Mouse (Mus musculus) heart, embryonic 11.5 days (tissue): ENCODE data around the gene Dgkz. TPM values are rescaled to one million over a fixed set of nuclear protein-coding genes. Genes with fewer than 3 reads are reported as not detected.

Experiments used
- ATAC-seq: fragments of 200-750 bp; cut with Nextera tagmentation; replicated peaks from 2 replicates; pipeline ENCODE4 v1.8.0; 2017; ENCODE audit warnings: moderate library complexity; ENCODE audit not compliant: insufficient number of reproducible peaks, low FRiP score, low TSS enrichment
- H3K27ac ChIP-seq: fragments of 300-500 bp; sonication (generic); 2 replicates; pipeline ENCODE4 v1.5.1; 2014; ENCODE audit warnings: mild to moderate bottlenecking, low read depth, low read length
- H3K27me3 ChIP-seq: fragments of 300-500 bp; sonication (generic); 2 replicates; pipeline ENCODE4 v1.6.1; 2014; ENCODE audit warnings: mild to moderate bottlenecking, low read length, mixed read lengths; ENCODE audit not compliant: control insufficient read depth, insufficient read depth
- H3K36me3 ChIP-seq: fragments of 300-500 bp; sonication (generic); 2 replicates; pipeline ENCODE4 v1.6.1; 2014; ENCODE audit warnings: mild to moderate bottlenecking, low read length, moderate library complexity, mixed read lengths; ENCODE audit not compliant: control insufficient read depth, insufficient read depth
- H3K4me1 ChIP-seq: fragments of 300-500 bp; sonication (generic); 2 replicates; pipeline ENCODE4 v1.6.1; 2014; ENCODE audit warnings: low read length; ENCODE audit not compliant: control insufficient read depth, insufficient read depth
- H3K4me2 ChIP-seq: fragments of 300-500 bp; sonication (generic); 2 replicates; pipeline ENCODE4 v1.6.1; 2014; ENCODE audit warnings: mild to moderate bottlenecking, moderate library complexity
- H3K4me3 ChIP-seq: fragments of 300-500 bp; sonication (generic); 2 replicates; pipeline ENCODE4 v1.5.1; 2014; ENCODE audit warnings: low read depth, low read length
- H3K9ac ChIP-seq: fragments of 300-500 bp; sonication (generic); 2 replicates; pipeline ENCODE4 v1.6.1; 2014; ENCODE audit warnings: mild to moderate bottlenecking, low read depth, low read length, moderate library complexity
- H3K9me3 ChIP-seq: fragments of 300-500 bp; sonication (generic); replicated peaks from 2 replicates; pipeline ENCODE4 v1.6.1; 2016; ENCODE audit warnings: low read length; ENCODE audit not compliant: control insufficient read depth
- WGBS: fragments of 180-500 bp; shearing (Covaris S2); extraction: QIAGEN DNeasy Blood & Tissue Kit; methylation state at CpG from one replicate; pipeline ENCODE4 v1.1.7; 2014; ENCODE audit not compliant: insufficient replicate concordance; 5-methylcytosine and 5-hydroxymethylcytosine counted together
- polyA plus RNA-seq: library from polyadenylated mRNA; unstranded; fragments of >200 nt; fragmentation: Nextera tagmentation; extraction: Ambion mirVana; gene quantifications from 2 replicates; pipeline ENCODE4 v1.2.1, GENCODE M21; 2014

The Dgkz gene
- polyA plus RNA-seq, 1 experiment from 2014 or later = 42.1 TPM

DNA sequence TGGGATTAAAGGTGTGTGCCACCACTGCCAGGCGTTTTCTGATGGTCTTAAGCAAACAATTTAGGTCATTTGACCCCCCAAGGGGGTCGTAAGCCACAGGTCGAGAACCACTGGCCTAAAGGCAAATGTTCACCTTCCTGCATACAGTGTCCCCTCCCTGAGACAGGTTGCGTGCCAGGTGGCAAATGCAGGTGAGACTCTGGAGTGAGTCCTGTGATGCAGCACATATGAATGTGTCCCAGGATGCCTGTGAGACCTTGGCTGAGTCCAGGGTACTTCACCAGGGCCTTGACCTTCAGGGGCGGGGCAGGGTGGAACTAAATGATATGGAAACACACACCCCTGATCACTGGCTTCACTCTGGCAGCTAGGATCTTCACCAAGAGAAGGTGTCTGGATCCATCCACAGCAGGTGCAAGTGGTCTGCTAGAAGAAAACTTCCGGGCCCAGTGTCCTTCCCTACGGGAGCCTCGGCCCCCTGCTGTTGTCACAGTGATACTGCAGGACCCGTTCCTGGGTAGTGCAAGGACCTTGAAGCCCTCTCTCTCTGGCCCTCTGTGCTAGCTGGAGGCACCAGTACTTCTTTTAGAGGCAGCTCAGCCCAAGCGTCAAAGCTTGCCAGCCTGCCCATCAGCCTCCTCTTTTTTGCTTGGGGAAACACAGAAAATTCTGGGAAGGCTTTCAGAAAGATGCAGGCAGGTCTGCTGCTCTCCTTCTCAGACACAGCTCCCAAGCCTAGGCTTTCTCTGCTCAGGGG, 16.8 kb downstream of the Dgkz start:
- no peak overlapping the region for H3K4me3 ChIP-seq
- peaks cover 74% of the 10 kb centered on the region for H3K4me1 ChIP-seq
- H3K9me3 ChIP-seq = no peaks in the 10 kb centered on the region
- H3K4me2 ChIP-seq = no peak overlapping the region; the same call in 1 of the 2 replicates
- peak overlapping the region; percentile 59; the same call in 1 of the 2 replicates for H3K9ac ChIP-seq
- no peak for ATAC-seq
- H3K27ac ChIP-seq = no peak overlapping the region
- H3K27me3 ChIP-seq = no peaks in the 10 kb centered on the region
- no peaks in the 10 kb centered on the region for H3K36me3 ChIP-seq
- WGBS = 42% methylated on average over 10 of the region's 10 CpGs

DNA sequence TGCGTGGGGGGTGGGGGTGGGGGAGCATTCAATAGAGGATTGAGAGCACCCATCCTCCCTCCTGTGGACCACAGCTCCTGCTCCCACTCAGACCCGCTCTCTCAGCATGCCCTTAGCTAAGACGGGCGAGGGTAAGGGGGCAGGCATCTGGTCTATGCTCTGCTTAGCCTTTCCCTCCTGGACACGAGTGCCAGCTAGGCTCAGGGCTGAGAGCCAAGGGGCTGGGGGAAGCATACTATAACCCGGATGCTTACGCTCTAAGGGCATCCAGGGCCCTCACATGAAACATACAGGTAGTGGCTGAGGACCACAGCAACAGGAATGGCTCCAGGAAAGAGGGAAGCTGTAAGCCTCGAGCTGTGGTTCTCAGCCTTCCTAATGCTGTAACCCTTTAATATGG, 17.6 kb downstream of the Dgkz start:
- H3K36me3 ChIP-seq = no peaks in the 10 kb centered on the region
- H3K27ac ChIP-seq = no peak overlapping the region; the same call in 1 of the 2 replicates
- 86% methylated on average over 8 of the region's 8 CpGs for WGBS
- H3K27me3 ChIP-seq = no peaks in the 10 kb centered on the region
- no peaks in the 10 kb centered on the region for H3K9me3 ChIP-seq
- 0 out of 2 replicates have a peak overlapping the region, but pooled peaks have one; percentile 54 for H3K4me2 ChIP-seq
- no peak overlapping the region for H3K9ac ChIP-seq
- no peak for ATAC-seq
- H3K4me3 ChIP-seq = no peak overlapping the region
- H3K4me1 ChIP-seq = peaks cover 80% of the 10 kb centered on the region

DNA sequence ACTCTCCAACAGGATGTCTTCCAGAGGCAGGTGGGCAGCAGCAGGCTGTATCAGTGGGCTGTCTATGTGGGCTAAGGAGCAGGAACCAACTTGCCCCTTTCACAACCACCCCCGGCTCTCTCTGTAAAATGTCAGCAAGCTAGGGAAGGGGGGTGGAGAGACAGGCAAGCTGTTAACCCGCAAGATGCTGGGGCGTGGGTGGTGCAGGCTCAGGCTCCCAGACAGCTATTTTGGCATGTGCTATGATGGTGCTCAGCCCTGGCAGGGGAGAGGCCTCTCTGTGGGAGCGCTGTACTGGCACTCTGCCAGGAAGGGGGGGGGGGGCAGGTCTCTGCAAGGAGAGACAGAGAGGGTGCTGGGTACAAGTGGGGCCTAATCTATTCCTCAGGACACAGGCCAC, 18.6 kb downstream of the Dgkz start:
- Histone ChIP-seq H3K4me2 (peak overlapping the region; percentile 54), H3K27me3 (no peaks in the 10 kb centered on the region), H3K9ac (peak overlapping the region; percentile 34; the same call in 1 of the 2 replicates), H3K4me3 (no peak overlapping the region), H3K27ac (peak overlapping the region; percentile 85), H3K4me1 (peaks cover 75% of the 10 kb centered on the region), H3K36me3 (no peaks in the 10 kb centered on the region), H3K9me3 (no peaks in the 10 kb centered on the region)
- 13% methylated on average over 4 of the region's 4 CpGs for WGBS
- peak; percentile 71 for ATAC-seq

DNA sequence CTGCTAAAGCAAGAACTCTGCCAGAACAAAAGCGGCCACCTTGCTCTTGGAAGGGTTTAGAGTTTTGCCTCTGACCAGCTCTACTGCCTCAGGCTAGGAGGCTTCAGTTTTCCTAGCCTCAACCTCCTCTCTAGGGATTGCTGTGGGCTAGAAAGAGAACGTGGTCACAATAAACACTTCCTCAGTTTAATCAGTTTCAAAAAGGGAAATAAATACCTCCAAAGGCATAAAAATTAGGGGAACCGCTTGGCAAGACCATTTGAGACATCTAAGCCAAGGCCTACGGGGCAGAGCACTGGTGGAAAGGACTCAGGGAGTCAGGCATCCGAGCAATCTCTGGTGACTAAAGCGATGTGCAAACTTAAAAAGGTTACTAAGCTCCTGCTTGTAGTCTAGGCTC, 19.8 kb downstream of the Dgkz start:
- Histone ChIP-seq H3K36me3 (no peaks in the 10 kb centered on the region), H3K27me3 (no peaks in the 10 kb centered on the region), H3K9me3 (no peaks in the 10 kb centered on the region), H3K9ac (peak overlapping the region; percentile 39; the same call in 1 of the 2 replicates), H3K27ac (no peak overlapping the region), H3K4me2 (no peak overlapping the region), H3K4me3 (no peak overlapping the region), H3K4me1 (peaks cover 72% of the 10 kb centered on the region)
- 77% methylated on average over 6 of the region's 6 CpGs for WGBS
- ATAC-seq = no peak

DNA sequence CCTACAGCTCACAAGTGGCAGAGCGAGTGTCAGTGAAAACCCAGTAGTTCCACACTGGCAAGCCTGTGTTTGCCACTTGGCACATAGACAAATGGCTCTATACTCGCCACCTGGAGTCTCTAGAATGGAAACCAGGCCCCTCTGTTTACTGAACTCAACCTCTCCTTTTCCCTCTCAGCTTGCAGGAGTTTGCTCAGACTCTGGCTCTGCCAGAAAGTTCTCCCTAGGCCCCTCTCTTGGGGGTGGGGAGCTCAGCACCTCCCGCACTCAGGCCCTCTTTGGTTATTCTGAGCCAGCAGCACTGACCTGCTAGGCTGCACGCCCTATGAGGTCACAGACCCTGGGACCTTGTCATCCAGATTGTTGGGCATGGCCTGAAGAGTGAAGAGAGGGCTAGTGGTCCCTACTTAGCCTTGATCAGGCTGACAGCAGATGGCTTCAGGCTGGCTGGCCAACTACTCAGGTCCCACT, 20.5 kb downstream of the Dgkz start:
- peak overlapping the region; percentile 39; the same call in 1 of the 2 replicates for H3K9ac ChIP-seq
- no peak for ATAC-seq
- H3K27me3 ChIP-seq = no peaks in the 10 kb centered on the region
- 74% methylated on average over 4 of the region's 4 CpGs for WGBS
- H3K4me2 ChIP-seq = no peak overlapping the region
- H3K27ac ChIP-seq = no peak overlapping the region
- peaks cover 76% of the 10 kb centered on the region for H3K4me1 ChIP-seq
- H3K4me3 ChIP-seq = no peak overlapping the region
- no peaks in the 10 kb centered on the region for H3K36me3 ChIP-seq
- no peaks in the 10 kb centered on the region for H3K9me3 ChIP-seq

DNA sequence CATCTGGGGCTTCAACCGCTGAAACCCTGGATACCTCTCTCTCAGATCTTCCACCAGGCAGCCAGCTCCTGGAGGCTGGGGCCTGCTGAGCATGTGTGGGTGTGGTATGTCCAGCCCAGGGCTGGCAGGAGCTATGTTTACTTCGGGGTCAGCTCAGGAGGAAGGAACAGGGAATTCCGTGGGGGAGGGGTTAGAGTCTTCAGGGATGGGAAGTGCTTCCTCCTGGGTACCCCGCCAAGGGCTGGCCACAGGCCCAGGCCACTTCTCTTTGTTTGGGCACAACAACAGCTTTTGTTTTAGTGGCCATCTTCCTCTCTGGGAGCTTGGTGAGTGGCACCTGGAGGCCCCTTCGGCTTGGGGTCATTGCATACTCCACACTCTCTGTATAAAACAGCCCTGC, 21.8 kb downstream of the Dgkz start:
- Histone ChIP-seq H3K9me3 (no peaks in the 10 kb centered on the region), H3K9ac (peak overlapping the region; percentile 43; the same call in 1 of the 2 replicates), H3K4me1 (peaks cover 77% of the 10 kb centered on the region), H3K27ac (peak overlapping the region; percentile 77), H3K27me3 (no peaks in the 10 kb centered on the region), H3K4me3 (no peak overlapping the region), H3K36me3 (no peaks in the 10 kb centered on the region), H3K4me2 (peak overlapping the region; percentile 21)
- no peak for ATAC-seq
- 7% methylated on average over 5 of the region's 5 CpGs for WGBS

DNA sequence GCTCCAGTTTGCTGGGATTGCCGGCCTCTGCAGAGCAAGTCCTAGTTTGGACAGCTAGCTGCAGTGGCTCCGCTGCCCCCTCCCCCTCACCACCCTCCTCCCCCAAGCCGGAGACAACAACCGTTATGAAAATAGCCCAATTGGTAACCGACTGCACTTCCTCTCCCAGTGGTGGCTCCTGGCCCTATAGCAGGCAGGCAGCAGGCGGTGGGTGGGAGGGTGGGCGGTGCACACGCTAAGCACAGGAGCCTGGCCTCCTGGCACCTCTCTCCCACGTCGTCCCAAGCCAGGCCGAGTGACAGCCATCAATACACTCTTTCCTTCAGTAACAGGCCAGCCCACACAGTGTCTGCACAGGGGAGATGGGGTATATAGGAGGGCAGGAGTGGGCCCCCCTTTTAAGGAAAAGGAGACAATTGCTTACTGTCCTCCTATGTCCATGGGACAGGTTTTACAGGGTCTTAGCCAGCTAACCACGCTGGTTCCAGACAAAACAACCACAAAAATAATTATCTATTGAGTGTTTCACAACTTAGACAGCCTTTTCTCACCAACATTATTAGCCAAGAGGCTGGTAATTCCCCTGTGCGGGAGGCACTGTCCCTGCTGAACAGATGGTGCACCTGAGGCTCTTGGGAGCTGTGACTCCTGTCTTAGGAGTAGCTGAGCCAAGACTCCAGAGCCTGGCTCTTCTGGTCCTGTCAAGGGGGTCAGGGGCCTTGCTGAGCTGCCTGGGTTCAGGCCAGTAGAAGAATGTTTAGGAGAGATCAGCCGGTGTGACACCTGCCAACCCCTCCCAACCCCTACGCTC, 25.2 kb downstream of the Dgkz start:
- H3K9ac ChIP-seq = peak overlapping the region; percentile 83
- ATAC-seq = peak; percentile 68
- H3K4me2 ChIP-seq = peak overlapping the region; percentile 76
- WGBS = 12% methylated on average over 15 of the region's 15 CpGs
- H3K27me3 ChIP-seq = no peaks in the 10 kb centered on the region
- peaks cover 74% of the 10 kb centered on the region for H3K4me1 ChIP-seq
- no peaks in the 10 kb centered on the region for H3K36me3 ChIP-seq
- H3K27ac ChIP-seq = peak overlapping the region; percentile 97
- no peaks in the 10 kb centered on the region for H3K9me3 ChIP-seq
- peak overlapping the region; percentile 45 for H3K4me3 ChIP-seq

DNA sequence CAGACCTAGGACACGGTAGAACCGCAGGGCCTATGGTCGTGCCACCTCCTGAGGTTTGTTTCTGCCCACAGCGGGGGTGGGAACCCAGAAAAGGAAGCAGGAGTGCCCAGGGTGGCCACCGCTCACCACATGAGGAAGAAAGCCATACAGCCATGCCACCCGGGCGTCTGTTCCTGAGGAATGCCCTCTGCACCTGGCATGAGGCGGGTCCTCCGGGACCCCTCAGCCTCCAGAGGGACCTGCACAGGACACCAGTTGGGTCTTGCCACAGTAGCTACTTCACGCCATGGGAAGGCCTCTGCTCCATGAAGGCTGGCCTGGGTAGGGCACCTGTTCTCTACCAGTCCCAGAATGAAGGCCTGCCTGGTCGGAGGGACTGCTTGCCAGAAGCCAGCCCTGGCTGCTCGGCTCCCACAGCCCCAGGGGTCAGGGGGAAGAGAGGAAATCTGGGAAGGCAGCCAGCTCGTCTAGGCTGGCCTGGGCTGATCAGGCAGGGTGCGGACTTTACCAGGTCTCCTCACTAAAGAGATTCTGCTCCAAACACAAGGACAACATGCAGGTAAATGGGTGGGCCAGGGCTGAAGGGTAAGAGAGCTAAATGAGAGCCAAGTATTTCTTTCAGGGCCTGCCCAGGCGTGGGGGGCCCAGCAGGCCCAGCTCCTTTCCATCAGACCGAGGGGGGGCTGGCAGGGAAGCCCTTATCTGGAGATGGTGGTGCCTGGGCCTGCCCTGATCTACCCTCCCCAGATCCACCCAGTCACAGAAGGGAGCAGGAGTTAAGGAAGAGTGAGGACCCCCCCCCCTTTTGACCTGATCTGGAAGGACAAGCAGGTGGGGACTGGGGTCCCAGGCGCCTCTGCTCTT, 26.0 kb downstream of the Dgkz start:
- Histone ChIP-seq H3K4me2 (peak overlapping the region; percentile 76), H3K9ac (peak overlapping the region; percentile 83), H3K27ac (peak overlapping the region; percentile 97), H3K27me3 (no peaks in the 10 kb centered on the region), H3K36me3 (no peaks in the 10 kb centered on the region), H3K9me3 (no peaks in the 10 kb centered on the region), H3K4me1 (peaks cover 75% of the 10 kb centered on the region), H3K4me3 (peak overlapping the region; percentile 45)
- WGBS = 42% methylated on average over 17 of the region's 17 CpGs
- ATAC-seq = peak; percentile 20
